Mouse (Mus musculus) megakaryocyte, embryonic 14.5 days (primary cell): ENCODE data around the gene Ltv1.

Experiments used
- FLI1 ChIP-seq: IDR thresholded peaks from 2 replicates; pipeline ENCODE4 v1.6.1; 2012; ENCODE audit warnings: low read length, inconsistent platforms, mixed read lengths
- GATA1 ChIP-seq: IDR thresholded peaks from 3 replicates; pipeline ENCODE4 v1.6.1; 2012; ENCODE audit warnings: mixed read lengths, low read length, inconsistent platforms, borderline replicate concordance

DNA sequence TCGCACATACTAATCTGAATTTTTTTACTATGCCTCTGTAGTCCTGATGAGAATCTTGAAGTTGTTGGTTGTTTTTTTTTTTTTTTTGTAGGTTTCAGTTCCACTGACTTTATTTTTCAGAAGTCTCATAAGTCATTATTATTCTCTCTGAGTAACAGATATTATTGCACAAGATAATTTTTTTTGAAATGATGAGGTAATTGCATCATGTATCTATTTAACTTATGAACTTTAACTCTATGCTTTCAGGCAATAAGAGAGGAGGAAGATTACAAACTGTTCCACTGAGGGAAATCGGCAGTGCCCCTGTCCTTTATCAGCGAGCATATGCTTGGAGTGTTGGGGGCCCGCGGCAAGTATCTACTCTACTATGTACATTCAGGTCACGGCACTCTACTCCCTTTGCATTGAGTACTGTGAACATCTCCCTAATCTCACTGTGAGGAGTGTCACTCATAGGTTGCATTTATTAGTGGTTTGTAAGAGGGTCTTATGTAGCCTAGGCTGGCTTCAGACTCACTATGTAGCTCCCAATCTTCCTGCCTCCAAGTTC is 8.8 kb upstream of the Ltv1 start:
- TF ChIP-seq GATA1 (no peak), FLI1 (no peak)
